Mouse (Mus musculus): ENCODE results near the gene Slc9a8.

- TF ChIP-seq POLR2A (IDR thresholded peaks at IDR 0.05; ENCODE audit: control insufficient read depth, extremely low read depth, insufficient read depth, low read length, poor library complexity) (no peak), CTCF (IDR thresholded peaks at IDR 0.05; ENCODE audit: borderline replicate concordance, control insufficient read depth, extremely low read depth, insufficient read depth, low read length, poor library complexity) (no peak)
Measured at GRCm38 (mm10) chr2:167476200-167476688, 54.7 kb downstream of the Slc9a8 start.
